Mouse (Mus musculus): ENCODE results near the gene Hectd3. TPM values are rescaled to one million over a fixed set of nuclear protein-coding genes. Genes with fewer than 3 reads are reported as not detected.

Hectd3 gene
- polyA plus RNA-seq, 1 experiment from 2014 or later, result 24.0 TPM

- H3K27ac ChIP-seq, result peak within 1 kb of the TSS; percentile 54
- peak within 1 kb of the TSS; percentile 77 for H3K4me2 ChIP-seq (replicated peaks)
- no peaks in the 10 kb centered on the region for H3K27me3 ChIP-seq (replicated peaks)
- 1% methylated on average over 61 of the region's 61 CpGs for WGBS
- peak; percentile 93 for ATAC-seq (ENCODE audit: low FRiP score, low read depth)
- H3K4me3 ChIP-seq, result peak within 1 kb of the TSS; percentile 88
- no peaks in the 10 kb centered on the region for H3K9me3 ChIP-seq
- H3K4me1 ChIP-seq, result peaks cover 7% of the 10 kb centered on the region; the same call in 1 of the 2 replicates
- H3K9ac ChIP-seq, result peak within 1 kb of the TSS; percentile 81
- peaks cover 17% of the 10 kb centered on the region for H3K36me3 ChIP-seq
Measured at GRCm38 (mm10) chr4:117019206-117020134, 24.4 kb downstream of the Hectd3 start, which contains the start of gene Eif2b3. Gene Eif2b3 (plus strand): TSS chr4:117019402.

DNA sequence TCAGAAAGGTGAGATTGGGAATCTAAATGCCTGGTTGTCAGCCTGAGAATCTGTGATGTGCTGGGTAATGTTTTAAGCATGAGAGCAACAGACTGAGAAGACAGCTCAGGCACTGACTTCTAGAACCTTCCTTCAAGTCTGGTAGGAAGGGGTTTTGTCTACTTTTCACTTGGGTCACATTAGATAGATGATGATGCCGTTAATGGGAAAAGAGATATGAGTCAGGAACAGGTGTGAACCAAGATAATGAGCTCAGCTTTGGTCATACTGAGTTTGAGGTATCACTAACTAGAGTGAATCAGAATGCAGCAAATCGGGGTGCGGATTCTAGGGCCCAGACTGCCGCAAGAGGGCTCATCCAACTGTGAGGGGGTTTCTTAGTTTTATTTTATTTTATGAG, 28.4 kb downstream of the Hectd3 start:
- H3K4me1 ChIP-seq, result peaks cover 7% of the 10 kb centered on the region; the same call in 1 of the 2 replicates
- H3K4me3 ChIP-seq, result no peak overlapping the region
- H3K9me3 ChIP-seq, result no peaks in the 10 kb centered on the region
- no peak overlapping the region for H3K4me2 ChIP-seq (replicated peaks)
- ATAC-seq (ENCODE audit: low FRiP score, low read depth), result no peak
- peaks cover 23% of the 10 kb centered on the region for H3K36me3 ChIP-seq
- H3K27me3 ChIP-seq (replicated peaks), result no peaks in the 10 kb centered on the region
- WGBS, result 94% methylated on average over 4 of the region's 4 CpGs
- no peak overlapping the region for H3K9ac ChIP-seq
- no peak overlapping the region for H3K27ac ChIP-seq

DNA sequence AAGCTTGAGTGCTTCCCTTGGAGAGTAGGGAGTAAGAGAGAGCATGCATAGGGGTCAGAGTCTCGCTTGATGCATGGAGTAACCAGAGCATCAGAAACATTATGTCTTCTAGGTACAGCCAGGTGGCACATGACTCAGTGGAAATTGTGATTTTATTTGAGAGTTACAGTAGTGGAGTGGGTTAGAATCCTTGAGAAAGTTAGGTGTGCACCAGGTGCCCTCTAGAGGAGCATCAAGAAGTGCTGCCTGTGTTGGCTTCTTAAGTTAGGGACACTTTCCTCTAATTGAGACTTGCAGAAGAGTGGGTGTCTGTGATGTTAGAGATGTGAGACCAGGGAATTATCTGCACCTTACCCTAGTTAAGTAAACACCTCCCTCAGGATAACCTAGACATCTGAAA, 36.0 kb downstream of the Hectd3 start:
- no peak overlapping the region for H3K4me3 ChIP-seq
- no peak overlapping the region for H3K27ac ChIP-seq
- H3K9me3 ChIP-seq, result no peaks in the 10 kb centered on the region
- H3K36me3 ChIP-seq, result peaks cover 22% of the 10 kb centered on the region
- no peak overlapping the region for H3K9ac ChIP-seq
- no peaks in the 10 kb centered on the region for H3K4me1 ChIP-seq
- ATAC-seq (ENCODE audit: low FRiP score, low read depth), result no peak
- 98% methylated on average over 1 of the region's 1 CpGs for WGBS
- no peaks in the 10 kb centered on the region for H3K27me3 ChIP-seq (replicated peaks)
- H3K4me2 ChIP-seq (replicated peaks), result no peak overlapping the region

GRCm38 (mm10) chr4:117039925-117040687, 45.0 kb downstream of the Hectd3 start:
- H3K36me3 ChIP-seq, result no peaks in the 10 kb centered on the region
- 30% methylated on average over 9 of the region's 9 CpGs for WGBS
- no peak overlapping the region for H3K9ac ChIP-seq
- peaks cover 22% of the 10 kb centered on the region for H3K4me1 ChIP-seq
- H3K4me2 ChIP-seq (replicated peaks), result no peak overlapping the region
- H3K27me3 ChIP-seq (replicated peaks), result no peaks in the 10 kb centered on the region
- H3K9me3 ChIP-seq, result no peaks in the 10 kb centered on the region
- peak overlapping the region; percentile 5; the same call in 1 of the 2 replicates for H3K27ac ChIP-seq
- H3K4me3 ChIP-seq, result no peak overlapping the region
- no peak for ATAC-seq (ENCODE audit: low FRiP score, low read depth)

DNA sequence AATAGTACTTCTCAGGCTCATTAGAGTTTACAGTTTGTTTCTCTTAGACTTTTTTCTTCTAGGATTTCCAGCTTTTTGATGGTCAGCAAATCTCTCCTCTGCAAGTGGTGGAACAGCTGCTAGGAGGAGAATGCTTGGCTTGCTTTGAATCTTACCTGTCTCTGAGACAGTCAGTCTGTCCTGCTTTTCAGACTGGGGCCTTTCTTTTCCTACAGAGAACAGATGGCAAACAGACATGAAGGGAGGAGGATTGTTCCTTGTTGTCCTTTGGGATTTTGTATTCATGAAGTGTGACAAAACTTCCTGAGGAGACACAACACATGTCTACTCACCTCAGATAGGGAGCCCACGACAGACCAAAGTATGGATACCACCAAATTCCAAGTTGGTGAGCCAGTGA, 45.7 kb downstream of the Hectd3 start:
- Histone ChIP-seq H3K4me2 (replicated peaks) (no peak overlapping the region), H3K27me3 (replicated peaks) (no peaks in the 10 kb centered on the region), H3K4me1 (peaks cover 22% of the 10 kb centered on the region), H3K4me3 (no peak overlapping the region), H3K9ac (no peak overlapping the region), H3K9me3 (no peaks in the 10 kb centered on the region), H3K27ac (no peak overlapping the region), H3K36me3 (no peaks in the 10 kb centered on the region)
- no peak for ATAC-seq (ENCODE audit: low FRiP score, low read depth)
- 48% methylated on average over 1 of the region's 1 CpGs for WGBS

GRCm38 (mm10) chr4:117041283-117041721, 46.2 kb downstream of the Hectd3 start:
- no peak overlapping the region for H3K4me2 ChIP-seq (replicated peaks)
- WGBS, result 71% methylated on average over 4 of the region's 4 CpGs
- H3K9me3 ChIP-seq, result no peaks in the 10 kb centered on the region
- no peaks in the 10 kb centered on the region for H3K27me3 ChIP-seq (replicated peaks)
- no peak overlapping the region for H3K4me3 ChIP-seq
- H3K4me1 ChIP-seq, result peaks cover 22% of the 10 kb centered on the region
- no peaks in the 10 kb centered on the region for H3K36me3 ChIP-seq
- H3K9ac ChIP-seq, result no peak overlapping the region
- no peak for ATAC-seq (ENCODE audit: low FRiP score, low read depth)
- H3K27ac ChIP-seq, result no peak overlapping the region

- Histone ChIP-seq H3K27ac (no peak overlapping the region), H3K9me3 (no peaks in the 10 kb centered on the region), H3K36me3 (peaks cover 3% of the 10 kb centered on the region; the same call in 1 of the 2 replicates), H3K9ac (no peak overlapping the region), H3K4me1 (no peaks in the 10 kb centered on the region), H3K27me3 (replicated peaks) (no peaks in the 10 kb centered on the region), H3K4me2 (replicated peaks) (no peak overlapping the region), H3K4me3 (no peak overlapping the region)
- WGBS, result 87% methylated on average over 3 of the region's 3 CpGs
- no peak for ATAC-seq (ENCODE audit: low FRiP score, low read depth)
Measured at GRCm38 (mm10) chr4:117048836-117049235, 53.7 kb downstream of the Hectd3 start.

DNA sequence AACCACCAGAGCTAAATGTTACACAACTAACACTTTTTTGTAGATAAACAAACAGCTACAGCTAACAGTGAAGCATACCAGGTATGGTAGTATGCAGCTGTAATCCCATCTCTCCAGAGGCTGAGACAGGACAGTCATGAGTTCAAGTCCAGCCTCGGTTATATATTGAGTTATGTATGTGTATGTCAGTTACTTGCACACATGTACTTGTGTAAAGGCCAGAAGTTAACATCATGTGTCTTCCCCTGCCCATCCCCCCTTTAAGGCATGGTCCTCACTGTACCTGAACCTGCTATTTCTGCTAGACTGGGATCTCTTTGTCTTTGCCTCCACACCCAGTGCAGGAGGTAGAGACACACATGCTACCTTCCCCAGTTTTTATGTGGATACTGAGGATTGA, 54.4 kb downstream of the Hectd3 start:
- Histone ChIP-seq H3K9me3 (no peaks in the 10 kb centered on the region), H3K27ac (no peak overlapping the region), H3K27me3 (replicated peaks) (no peaks in the 10 kb centered on the region), H3K9ac (no peak overlapping the region), H3K36me3 (peaks cover 3% of the 10 kb centered on the region; the same call in 1 of the 2 replicates), H3K4me3 (no peak overlapping the region), H3K4me2 (replicated peaks) (no peak overlapping the region), H3K4me1 (no peaks in the 10 kb centered on the region)
- WGBS, result 88% methylated on average over 1 of the region's 1 CpGs
- no peak for ATAC-seq (ENCODE audit: low FRiP score, low read depth)

- 83% methylated on average over 4 of the region's 4 CpGs for WGBS
- H3K27ac ChIP-seq, result no peak overlapping the region
Measured at GRCm38 (mm10) chr4:117052626-117053025, 57.5 kb downstream of the Hectd3 start.

GRCm38 (mm10) chr4:117053956-117054355, 58.8 kb downstream of the Hectd3 start:
- Histone ChIP-seq H3K27ac (no peak overlapping the region), H3K27me3 (replicated peaks) (no peaks in the 10 kb centered on the region), H3K9ac (no peak overlapping the region), H3K9me3 (no peaks in the 10 kb centered on the region), H3K4me3 (no peak overlapping the region), H3K4me2 (replicated peaks) (no peak overlapping the region), H3K36me3 (0 out of 2 replicates have a peak, but pooled peaks cover 3% of the 10 kb centered on the region), H3K4me1 (no peaks in the 10 kb centered on the region)
- 80% methylated on average over 4 of the region's 4 CpGs for whole genome bisulfite sequencing
- no peak for ATAC-seq (ENCODE audit: low FRiP score, low read depth)

More at GRCm38 (mm10) chr4:117052626-117053025, 57.5 kb downstream of the Hectd3 start:
- no peak for ATAC-seq (ENCODE audit: low FRiP score, low read depth)
- no peak overlapping the region for H3K9ac ChIP-seq
- no peak overlapping the region for H3K4me3 ChIP-seq
- no peaks in the 10 kb centered on the region for H3K9me3 ChIP-seq
- H3K36me3 ChIP-seq, result peaks cover 3% of the 10 kb centered on the region; the same call in 1 of the 2 replicates
- H3K4me2 ChIP-seq (replicated peaks), result no peak overlapping the region
- no peaks in the 10 kb centered on the region for H3K27me3 ChIP-seq (replicated peaks)
- no peaks in the 10 kb centered on the region for H3K4me1 ChIP-seq
